Mouse (Mus musculus) CH12.LX (cell line): ENCODE results near the gene Thsd4. TPM values are rescaled to one million over a fixed set of nuclear protein-coding genes. Genes with fewer than 3 reads are reported as not detected.

Source experiments
- DNase-seq: peaks from one replicate; pipeline ENCODE4 v3.0.0-alpha.2; 2013; ENCODE audit errors: extremely low read depth
- H3K27ac ChIP-seq: 2 replicates; pipeline ENCODE4 v1.5.1; 2012; ENCODE audit warnings: low read depth, mild to moderate bottlenecking, control low read depth, moderate library complexity; ENCODE audit not compliant: insufficient read depth
- H3K27me3 ChIP-seq: replicated peaks from 2 replicates; pipeline ENCODE3; 2012; ENCODE audit warnings: inconsistent platforms
- H3K36me3 ChIP-seq, 2 experiments: replicated peaks in 1 of 2; 2 replicates each; pipeline versions ENCODE3 to v1.6.1; 2012; ENCODE audit warnings: inconsistent platforms in 1 of 2, low read length in 1 of 2, mild to moderate bottlenecking in 1 of 2, mixed read lengths in 1 of 2, moderate library complexity in 1 of 2; ENCODE audit not compliant: control insufficient read depth in 1 of 2, insufficient read depth in 1 of 2
- H3K4me1 ChIP-seq, 2 experiments: 2 replicates each; pipeline ENCODE4 v1.6.1; 2012; ENCODE audit warnings: inconsistent platforms in 1 of 2, moderate library complexity in 1 of 2; ENCODE audit not compliant: insufficient read depth in 2 of 2, control insufficient read depth in 1 of 2
- H3K4me2 ChIP-seq: 2 replicates; pipeline ENCODE4 v1.6.1; 2012; ENCODE audit warnings: low read depth, mild to moderate bottlenecking, control low read depth; ENCODE audit not compliant: poor library complexity, insufficient read depth, severe bottlenecking
- H3K4me3 ChIP-seq, 3 experiments: fragments of 150-350 bp in 1 of 3; sonication (generic) in 1 of 3; replicated peaks in 1 of 3; 2 replicates each; pipeline versions ENCODE3 to v1.5.1; 2011 to 2012; ENCODE audit warnings: low read depth in 2 of 3, low read length in 2 of 3, mild to moderate bottlenecking in 2 of 3, moderate library complexity in 2 of 3, control low read depth in 1 of 3, improper control_type of control experiment in 1 of 3, inconsistent platforms in 1 of 3, mixed read lengths in 1 of 3; ENCODE audit not compliant: poor library complexity in 1 of 3
- H3K79me2 ChIP-seq: replicated peaks from 2 replicates; pipeline ENCODE4 v1.6.1; 2012; ENCODE audit warnings: mild to moderate bottlenecking, moderate library complexity; ENCODE audit not compliant: control insufficient read depth, poor library complexity, insufficient read depth, severe bottlenecking; ENCODE audit errors: extremely low read depth
- H3K9ac ChIP-seq: 2 replicates; pipeline ENCODE4 v1.6.1; 2012; ENCODE audit warnings: low read depth, mild to moderate bottlenecking, control low read depth, moderate library complexity; ENCODE audit not compliant: insufficient read depth
- H3K9me3 ChIP-seq: replicated peaks from 2 replicates; pipeline ENCODE3; 2012; ENCODE audit warnings: low read length, inconsistent platforms, mixed read lengths
- BHLHE40 ChIP-seq: IDR thresholded peaks from 2 replicates; pipeline ENCODE4 v1.6.1; 2011; ENCODE audit warnings: mild to moderate bottlenecking, low read depth, low read length, improper control_type of control experiment
- CTCF ChIP-seq, 2 experiments: IDR thresholded peaks in 1 of 2; conservative IDR thresholded peaks in 1 of 2; 2 replicates each; pipeline ENCODE4 v1.5.1; 2011 to 2012; ENCODE audit warnings: low read depth in 2 of 2, low read length in 2 of 2, improper control_type of control experiment in 1 of 2, inconsistent platforms in 1 of 2, mild to moderate bottlenecking in 1 of 2, moderate library complexity in 1 of 2
- E2F4 ChIP-seq: IDR thresholded peaks from 2 replicates; pipeline ENCODE4 v1.6.1; 2011; ENCODE audit warnings: low read depth, low read length, improper control_type of control experiment; ENCODE audit not compliant: insufficient replicate concordance
- ETS1 ChIP-seq: conservative IDR thresholded peaks from 2 replicates; pipeline ENCODE4 v1.6.1; 2012; ENCODE audit warnings: low read depth, mild to moderate bottlenecking, inconsistent platforms, low read length, improper control_type of control experiment, moderate library complexity
- IRF4 ChIP-seq: IDR thresholded peaks from 2 replicates; pipeline ENCODE4 v1.6.1; 2014; ENCODE audit warnings: low read depth, mild to moderate bottlenecking, inconsistent platforms, low read length, improper control_type of control experiment
- MAX ChIP-seq: IDR thresholded peaks from 2 replicates; pipeline ENCODE4 v1.6.1; 2011; ENCODE audit warnings: low read length, improper control_type of control experiment
- NELFE ChIP-seq: IDR thresholded peaks from 2 replicates; pipeline ENCODE4 v1.6.1; 2011; ENCODE audit warnings: low read depth, low read length, improper control_type of control experiment
- NRF1 ChIP-seq: IDR thresholded peaks from 2 replicates; pipeline ENCODE4 v1.6.1; 2014; ENCODE audit warnings: low read depth, mild to moderate bottlenecking, inconsistent platforms, low read length, improper control_type of control experiment, moderate library complexity
- POLR2AphosphoS2 ChIP-seq: IDR thresholded peaks from 2 replicates; pipeline ENCODE4 v1.6.1; 2011; ENCODE audit warnings: low read depth, low read length, improper control_type of control experiment
- RAD21 ChIP-seq: IDR thresholded peaks from 2 replicates; pipeline ENCODE4 v1.6.1; 2011; ENCODE audit warnings: low read depth, mild to moderate bottlenecking, low read length, improper control_type of control experiment, moderate library complexity
- SIN3A ChIP-seq: IDR thresholded peaks from 2 replicates; pipeline ENCODE4 v1.6.1; 2012; ENCODE audit warnings: low read length, improper control_type of control experiment, inconsistent platforms
- SMC3 ChIP-seq: IDR thresholded peaks from 2 replicates; pipeline ENCODE4 v1.6.1; 2011; ENCODE audit warnings: low read depth, low read length, improper control_type of control experiment
- dilution Hi-C: fragments of 300-500 bp; cut with MboI; formaldehyde crosslinking; loops from 2 replicates; pipeline ENCODE4 v1.14.3; 2020; ENCODE audit warnings: low sequenced_read_pairs; ENCODE audit not compliant: extremely low pct_unique_long_range_greater_than_20kb, extremely low pct_ligation_motif_present
- in situ Hi-C: fragments of 300-500 bp; cut with MboI; formaldehyde crosslinking; loops from 3 replicates; pipeline ENCODE4 v1.14.3; 2019; ENCODE audit warnings: low sequenced_read_pairs, low pct_ligation_motif_present, low pct_unique_long_range_greater_than_20kb, mixed read lengths
- polyA plus RNA-seq: library from polyadenylated mRNA; unstranded; fragments of >175 nt; gene quantifications from 2 replicates; pipeline ENCODE4 v1.2.1, GENCODE M21; 2012; ENCODE audit warnings: low read depth; ENCODE audit not compliant: insufficient read length
- total RNA-seq, 2 experiments: library from RNA; depleted of rRNA; stranded (reverse); fragments of 300-350 nt in 1 of 2; fragments of >200 nt in 1 of 2; gene quantifications; 2 replicates each; pipeline ENCODE4 v1.2.3; 2012 to 2014

Gene Thsd4
- total and polyA plus RNA-seq, 3 experiments, result not detected

GRCm38 (mm10) chr9:60558507-60558906 is 36.7 kb upstream of the Thsd4 start:
- H3K4me1 ChIP-seq, result peaks cover 0 to 11% of the 10 kb centered on the region in 2 experiments; a peak in 2 of 4 replicates
- H3K79me2 ChIP-seq, result no peaks in the 10 kb centered on the region
- no peak overlapping the region for H3K27ac ChIP-seq
- no peak overlapping the region for H3K4me2 ChIP-seq
- peak; percentile 55 for TF ChIP-seq ETS1
- TF ChIP-seq SIN3A, result no peak
- peak; percentile 63 for TF ChIP-seq BHLHE40
- DNase-seq, result peak; percentile 3
- H3K9me3 ChIP-seq, result no peaks in the 10 kb centered on the region
- H3K4me3 ChIP-seq, result no peak overlapping the region
- in situ Hi-C loops (loop anchor here (5.0 kb wide), 1 partner anchor 311 kb away; no protein-coding TSS in a partner anchor), dilution Hi-C loops (no loop called here)
- H3K36me3 ChIP-seq, result no peaks in the 10 kb centered on the region
- H3K9ac ChIP-seq, result no peak overlapping the region
- H3K27me3 ChIP-seq, result no peaks in the 10 kb centered on the region

GRCm38 (mm10) chr9:60551238-60551637 is 29.4 kb upstream of the Thsd4 start:
- dilution Hi-C loops, result no loop called here
- DNase-seq, result peak; percentile 9
- TF ChIP-seq MAX, result no peak
- peak; percentile 17 to 52; a peak in 2 of 4 replicates for TF ChIP-seq CTCF (conservative IDR thresholded peaks at IDR 0.05 in 1 of 2, IDR thresholded peaks at IDR 0.05 in 1 of 2; ENCODE audit: low read depth in 2 of 2, low read length in 2 of 2)
- no peak for TF ChIP-seq BHLHE40
- TF ChIP-seq SMC3, result peak; percentile 41
- no peak for TF ChIP-seq NRF1
- peak; percentile 56 for TF ChIP-seq RAD21
- TF ChIP-seq NELFE, result no peak
- TF ChIP-seq IRF4, result no peak

GRCm38 (mm10) chr9:60548182-60548581 is 26.3 kb upstream of the Thsd4 start:
- peak; percentile 30 for DNase-seq
- Histone ChIP-seq H3K27me3 (no peaks in the 10 kb centered on the region), H3K4me3 (no peak overlapping the region), H3K9ac (no peak overlapping the region), H3K9me3 (no peaks in the 10 kb centered on the region), H3K27ac (no peak overlapping the region), H3K4me2 (no peak overlapping the region), H3K79me2 (no peaks in the 10 kb centered on the region), H3K36me3 (no peaks in the 10 kb centered on the region), H3K4me1 (no peaks in the 10 kb centered on the region)
- peak; percentile 78 for TF ChIP-seq SMC3
- TF ChIP-seq E2F4, result no peak
- TF ChIP-seq CTCF (conservative IDR thresholded peaks at IDR 0.05 in 1 of 2, IDR thresholded peaks at IDR 0.05 in 1 of 2; ENCODE audit: low read depth in 2 of 2, low read length in 2 of 2), result peak; percentile 5 to 92; a peak in 2 of 4 replicates
- no peak for TF ChIP-seq SIN3A
- TF ChIP-seq NRF1, result no peak
- no peak for TF ChIP-seq NELFE
- TF ChIP-seq RAD21, result peak; percentile 51
- no peak for TF ChIP-seq POLR2AphosphoS2
- in situ Hi-C loops, result no loop called here
- dilution Hi-C loops, result no loop called here

More at GRCm38 (mm10) chr9:60551238-60551637, 29.4 kb upstream of the Thsd4 start:
- H3K36me3 ChIP-seq, result no peaks in the 10 kb centered on the region
- H3K27ac ChIP-seq, result no peak overlapping the region
- H3K79me2 ChIP-seq, result no peaks in the 10 kb centered on the region
- H3K4me2 ChIP-seq, result no peak overlapping the region
- in situ Hi-C loops, result no loop called here
- H3K9me3 ChIP-seq, result no peaks in the 10 kb centered on the region
- no peak overlapping the region for H3K9ac ChIP-seq
- H3K4me3 ChIP-seq, result no peak overlapping the region
- peaks cover 0 to 3% of the 10 kb centered on the region in 2 experiments; a peak in 1 of 4 replicates for H3K4me1 ChIP-seq
- H3K27me3 ChIP-seq, result no peaks in the 10 kb centered on the region
